Mouse (Mus musculus): Measurements from ENCODE around the gene Fgfr2.

Gene Fgfr2

DNA sequence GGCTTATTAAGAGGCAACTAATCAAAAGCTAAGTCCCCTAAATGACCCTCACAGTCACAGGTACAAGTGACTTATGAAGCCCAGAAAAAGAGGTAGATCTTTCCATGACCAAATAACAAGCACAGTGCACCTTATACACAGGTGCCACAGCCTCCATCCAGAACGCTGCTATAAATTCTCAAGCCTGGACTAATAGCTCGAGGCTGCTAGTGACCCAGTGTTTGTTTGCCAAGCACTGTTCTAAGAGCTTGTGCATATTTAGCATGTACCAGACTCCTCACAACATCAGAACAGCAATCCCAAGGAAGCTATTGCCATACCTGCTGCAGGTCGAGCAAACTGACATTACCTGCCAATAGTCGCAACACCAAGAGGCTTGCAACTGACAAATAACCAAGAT is 2893.1 kb downstream of the Fgfr2 start:
- Histone ChIP-seq H3K4me1 (replicated peaks; ENCODE audit: low read depth, low read length) (peaks cover 26% of the 10 kb centered on the region), H3K9me3 (ENCODE audit: low read length) (peaks cover 7% of the 10 kb centered on the region), H3K4me3 (replicated peaks; ENCODE audit: low read length) (no peak overlapping the region), H3K27me3 (ENCODE audit: insufficient read depth, low read length) (peaks cover 14% of the 10 kb centered on the region; the same call in 1 of the 2 replicates), H3K36me3 (ENCODE audit: insufficient read depth, low read length) (no peaks in the 10 kb centered on the region)
- TF ChIP-seq NANOG (IDR thresholded peaks at IDR 0.05; ENCODE audit: borderline replicate concordance, low read length) (no peak), CTCF (conservative IDR thresholded peaks at IDR 0.05; ENCODE audit: low read length) (no peak), POU5F1 (IDR thresholded peaks at IDR 0.05; ENCODE audit: borderline replicate concordance, low read length) (no peak)

DNA sequence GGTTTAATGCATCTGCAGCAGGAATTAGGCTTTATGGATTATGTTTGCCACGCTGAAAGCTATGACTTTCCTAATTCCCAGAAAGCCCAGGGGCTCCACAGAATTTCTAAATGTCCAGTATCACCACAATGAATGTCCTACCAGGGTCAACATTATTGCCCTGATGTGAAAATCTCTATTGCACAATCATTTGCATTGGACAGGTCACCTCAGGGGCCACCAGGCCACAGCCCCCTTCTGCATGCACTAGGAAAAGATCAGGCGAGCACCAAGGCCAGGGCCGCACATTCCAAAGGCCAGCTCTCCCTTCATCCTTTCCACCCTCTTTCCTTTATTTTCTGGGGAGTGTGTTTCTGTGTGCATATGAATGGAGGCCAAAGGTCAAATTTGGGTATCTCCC is 2897.9 kb downstream of the Fgfr2 start:
- H3K36me3 ChIP-seq (ENCODE audit: insufficient read depth, low read length): no peaks in the 10 kb centered on the region
- peaks cover 28% of the 10 kb centered on the region for H3K4me1 ChIP-seq (replicated peaks; ENCODE audit: low read depth, low read length)
- H3K27me3 ChIP-seq (ENCODE audit: insufficient read depth, low read length): peaks cover 12% of the 10 kb centered on the region; the same call in 1 of the 2 replicates
- no peaks in the 10 kb centered on the region for H3K9me3 ChIP-seq (ENCODE audit: low read length)
- no peak for TF ChIP-seq NANOG (IDR thresholded peaks at IDR 0.05; ENCODE audit: borderline replicate concordance, low read length)
- no peak for TF ChIP-seq CTCF (conservative IDR thresholded peaks at IDR 0.05; ENCODE audit: low read length)
- no peak for TF ChIP-seq POU5F1 (IDR thresholded peaks at IDR 0.05; ENCODE audit: borderline replicate concordance, low read length)
- H3K4me3 ChIP-seq (replicated peaks; ENCODE audit: low read length): no peak overlapping the region

DNA sequence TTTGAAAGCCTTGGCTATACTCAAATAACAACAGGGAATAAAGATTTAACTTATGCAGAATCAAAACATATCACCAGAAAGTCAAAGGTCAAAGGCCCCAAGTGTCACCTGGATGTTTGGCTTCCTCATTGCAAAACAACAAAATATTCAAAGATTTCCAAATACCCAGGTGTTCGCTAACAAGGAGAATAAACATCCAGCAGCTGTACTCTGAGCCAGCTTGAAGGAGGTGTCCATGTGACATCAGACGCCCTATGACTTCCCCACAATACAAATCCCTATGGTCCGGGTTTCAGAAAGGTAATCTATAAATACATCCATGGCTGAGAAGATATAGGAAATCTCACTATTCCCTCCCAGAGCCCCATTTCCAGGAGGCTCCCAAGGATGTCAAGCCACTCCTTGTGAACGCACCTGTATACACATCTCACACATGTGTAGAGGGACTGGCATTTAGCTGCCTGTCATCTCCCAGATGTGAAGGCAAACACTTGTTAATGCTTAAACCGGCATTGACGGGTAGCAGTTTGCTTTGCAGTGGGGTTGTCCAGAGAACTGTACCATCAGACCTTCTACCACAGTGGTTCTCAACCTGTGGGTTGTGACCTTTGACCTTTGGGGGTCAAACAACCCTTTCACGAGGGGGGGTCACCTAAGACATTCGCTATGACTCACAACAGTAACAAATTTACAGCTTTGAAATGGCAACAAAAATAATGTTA is 2900.4 kb downstream of the Fgfr2 start:
- Histone ChIP-seq H3K36me3 (ENCODE audit: insufficient read depth, low read length) (no peaks in the 10 kb centered on the region), H3K27me3 (ENCODE audit: insufficient read depth, low read length) (peaks cover 7% of the 10 kb centered on the region; the same call in 1 of the 2 replicates), H3K4me3 (replicated peaks; ENCODE audit: low read length) (no peak overlapping the region), H3K4me1 (replicated peaks; ENCODE audit: low read depth, low read length) (peaks cover 41% of the 10 kb centered on the region), H3K9me3 (ENCODE audit: low read length) (no peaks in the 10 kb centered on the region)
- TF ChIP-seq POU5F1 (IDR thresholded peaks at IDR 0.05; ENCODE audit: borderline replicate concordance, low read length): no peak
- TF ChIP-seq CTCF (conservative IDR thresholded peaks at IDR 0.05; ENCODE audit: low read length): no peak

DNA sequence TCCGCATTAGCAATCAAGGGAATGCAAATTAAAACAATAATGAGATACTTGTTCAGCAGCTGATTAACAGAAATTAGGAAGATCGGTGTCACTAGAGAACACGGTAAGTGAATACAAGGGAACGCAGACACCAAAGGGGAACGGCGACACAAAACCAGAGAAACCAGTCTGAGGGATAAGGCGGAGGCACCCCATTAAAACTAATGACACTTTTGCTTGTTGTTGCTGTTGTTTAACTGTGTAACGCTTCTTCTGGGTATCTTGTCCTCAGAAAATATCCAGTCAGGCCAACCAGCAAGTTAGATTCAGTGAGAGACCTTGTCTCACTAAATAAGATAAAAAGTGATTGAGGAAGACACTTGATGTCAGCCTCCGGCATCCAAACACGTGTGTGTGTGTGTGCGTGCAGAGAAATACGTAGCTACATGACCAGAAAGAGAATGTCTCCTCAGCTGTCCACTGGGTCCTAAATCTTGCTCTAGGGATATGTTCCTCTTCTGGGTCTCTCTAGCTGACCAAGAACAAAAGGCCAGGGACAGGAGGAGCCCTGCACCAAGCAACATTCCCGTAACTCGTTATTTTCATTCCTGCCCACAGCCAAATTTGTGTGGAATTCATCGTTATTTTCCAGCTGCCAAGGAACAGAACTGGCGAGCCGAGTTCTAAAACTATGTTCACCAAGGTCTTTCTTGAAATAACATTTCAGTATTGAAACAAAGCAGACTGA is 2901.3 kb downstream of the Fgfr2 start:
- Histone ChIP-seq H3K4me1 (replicated peaks; ENCODE audit: low read depth, low read length) (peaks cover 32% of the 10 kb centered on the region), H3K36me3 (ENCODE audit: insufficient read depth, low read length) (no peaks in the 10 kb centered on the region), H3K9me3 (ENCODE audit: low read length) (no peaks in the 10 kb centered on the region), H3K4me3 (replicated peaks; ENCODE audit: low read length) (no peak overlapping the region), H3K27me3 (ENCODE audit: insufficient read depth, low read length) (no peaks in the 10 kb centered on the region)
- TF ChIP-seq NANOG (IDR thresholded peaks at IDR 0.05; ENCODE audit: borderline replicate concordance, low read length) (no peak), POU5F1 (IDR thresholded peaks at IDR 0.05; ENCODE audit: borderline replicate concordance, low read length) (no peak), CTCF (conservative IDR thresholded peaks at IDR 0.05; ENCODE audit: low read length) (no peak)

DNA sequence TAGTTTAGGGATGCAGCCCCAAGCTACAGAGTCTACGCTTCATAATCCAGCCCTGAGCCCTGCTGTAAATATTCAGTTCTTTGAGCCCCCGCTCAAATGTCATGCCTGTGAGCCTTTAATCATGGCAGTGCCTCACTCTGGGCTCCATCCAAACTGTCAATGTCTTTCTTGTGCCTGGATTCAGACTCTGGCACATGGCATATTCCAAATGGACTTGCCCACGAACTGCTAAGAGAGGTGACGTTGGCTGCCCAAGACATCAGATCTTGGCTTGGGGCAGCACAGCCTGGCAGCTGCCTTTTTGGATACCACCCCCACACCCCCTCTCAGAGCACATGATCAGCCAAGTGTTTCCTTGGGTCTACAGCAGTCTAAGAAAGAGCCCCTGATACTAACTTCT is 2902.5 kb downstream of the Fgfr2 start:
- Histone ChIP-seq H3K9me3 (ENCODE audit: low read length) (no peaks in the 10 kb centered on the region), H3K4me3 (replicated peaks; ENCODE audit: low read length) (no peak overlapping the region), H3K4me1 (replicated peaks; ENCODE audit: low read depth, low read length) (peaks cover 32% of the 10 kb centered on the region), H3K27me3 (ENCODE audit: insufficient read depth, low read length) (no peaks in the 10 kb centered on the region), H3K36me3 (ENCODE audit: insufficient read depth, low read length) (no peaks in the 10 kb centered on the region)
- TF ChIP-seq CTCF (conservative IDR thresholded peaks at IDR 0.05; ENCODE audit: low read length) (no peak), NANOG (IDR thresholded peaks at IDR 0.05; ENCODE audit: borderline replicate concordance, low read length) (no peak)

DNA sequence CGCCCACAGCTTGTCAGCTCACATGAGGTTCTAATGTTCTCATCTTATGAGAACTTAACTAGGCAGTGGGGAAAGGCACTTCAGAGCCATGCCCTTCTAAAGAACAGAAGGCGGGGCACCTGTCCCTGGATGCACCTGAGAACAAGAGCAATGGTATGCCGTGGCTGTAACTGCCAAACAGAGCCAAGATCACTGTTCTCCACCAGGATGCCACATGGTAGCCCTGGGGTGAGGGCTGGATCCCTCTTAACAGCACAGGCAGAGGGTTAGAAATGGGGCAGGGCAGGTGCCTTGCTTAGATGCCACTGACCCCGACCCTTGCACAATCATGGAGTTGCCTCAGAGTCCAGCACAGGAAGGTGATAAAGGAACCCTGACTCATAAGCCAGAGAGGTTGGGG is 2903.3 kb downstream of the Fgfr2 start:
- TF ChIP-seq NANOG (IDR thresholded peaks at IDR 0.05; ENCODE audit: borderline replicate concordance, low read length): no peak
- no peak for TF ChIP-seq POU5F1 (IDR thresholded peaks at IDR 0.05; ENCODE audit: borderline replicate concordance, low read length)

DNA sequence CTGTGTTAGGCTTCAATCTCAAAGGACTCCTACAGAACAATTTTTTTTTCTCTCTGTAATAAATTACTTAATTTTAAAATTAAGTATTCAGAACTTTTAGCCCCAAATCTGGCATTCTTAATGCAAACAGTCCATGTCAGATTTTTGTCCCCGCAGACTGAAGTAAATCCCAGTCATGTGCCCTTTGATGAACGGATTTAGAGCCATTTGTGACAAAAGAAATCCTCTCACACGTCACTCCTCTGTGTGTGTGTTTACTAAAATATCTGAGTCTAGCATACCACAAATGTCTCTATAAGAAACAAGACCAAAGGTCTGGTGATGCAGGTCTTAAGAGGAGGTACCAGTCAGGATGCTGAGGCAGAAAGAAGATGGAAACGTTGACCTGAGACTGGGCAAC is 2906.9 kb downstream of the Fgfr2 start:
- H3K9me3 ChIP-seq (ENCODE audit: low read length): no peaks in the 10 kb centered on the region
- no peak for TF ChIP-seq CTCF (conservative IDR thresholded peaks at IDR 0.05; ENCODE audit: low read length)
- no peak for TF ChIP-seq POU5F1 (IDR thresholded peaks at IDR 0.05; ENCODE audit: borderline replicate concordance, low read length)
- no peak for TF ChIP-seq NANOG (IDR thresholded peaks at IDR 0.05; ENCODE audit: borderline replicate concordance, low read length)
- 0 out of 2 replicates have a peak, but pooled peaks cover 5% of the 10 kb centered on the region for H3K36me3 ChIP-seq (ENCODE audit: insufficient read depth, low read length)
- H3K4me3 ChIP-seq (replicated peaks; ENCODE audit: low read length): no peak overlapping the region
- H3K4me1 ChIP-seq (replicated peaks; ENCODE audit: low read depth, low read length): peaks cover 44% of the 10 kb centered on the region
- peaks cover 5% of the 10 kb centered on the region; the same call in 1 of the 2 replicates for H3K27me3 ChIP-seq (ENCODE audit: insufficient read depth, low read length)

More for the DNA sequence above, 2903.3 kb downstream of the Fgfr2 start:
- peaks cover 32% of the 10 kb centered on the region for H3K4me1 ChIP-seq (replicated peaks; ENCODE audit: low read depth, low read length)
- H3K27me3 ChIP-seq (ENCODE audit: insufficient read depth, low read length): no peaks in the 10 kb centered on the region
- no peaks in the 10 kb centered on the region for H3K9me3 ChIP-seq (ENCODE audit: low read length)
- no peaks in the 10 kb centered on the region for H3K36me3 ChIP-seq (ENCODE audit: insufficient read depth, low read length)
- H3K4me3 ChIP-seq (replicated peaks; ENCODE audit: low read length): no peak overlapping the region

DNA sequence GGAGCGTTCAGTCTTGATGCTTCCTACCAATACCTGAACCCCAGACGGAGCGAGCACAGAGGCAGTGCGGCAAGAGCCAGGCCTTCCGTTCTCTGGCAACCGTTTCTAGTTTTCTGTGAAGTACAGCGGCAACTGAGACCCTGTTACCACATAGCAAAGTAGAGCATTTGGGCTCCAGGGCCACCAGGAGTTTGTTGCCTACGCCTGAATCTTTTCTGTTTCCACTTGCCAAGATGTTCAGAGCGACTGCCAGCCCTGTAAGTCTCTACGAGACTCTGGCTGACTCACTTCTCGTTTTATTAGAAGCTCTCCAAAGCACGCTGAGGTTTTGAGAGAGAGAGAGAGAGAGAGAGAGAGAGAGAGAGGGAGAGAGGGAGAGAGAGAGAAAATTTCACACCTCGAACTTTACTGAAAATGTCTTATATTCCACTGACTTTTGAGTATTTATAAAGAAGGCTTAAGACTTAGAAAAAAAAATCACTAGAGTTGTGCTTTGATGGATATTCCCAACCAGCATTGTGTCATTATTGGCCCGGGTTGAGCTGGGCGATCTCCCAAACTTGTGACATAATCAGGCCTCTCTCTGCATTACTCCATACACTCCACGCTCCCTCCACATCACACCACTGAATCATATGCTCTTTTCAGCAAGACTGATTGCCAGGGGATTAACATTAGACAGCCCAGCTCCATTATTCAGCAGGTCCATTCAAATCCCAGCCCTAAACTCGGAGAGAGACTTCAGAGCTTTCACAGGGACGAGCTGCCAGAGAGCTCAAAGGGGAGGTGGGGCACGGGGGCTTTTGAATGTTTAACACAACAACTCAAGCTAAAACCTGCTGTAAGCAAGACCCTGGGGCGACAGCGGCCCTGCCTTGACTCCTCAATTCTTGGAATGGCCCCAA is 2907.6 kb downstream of the Fgfr2 start:
- Histone ChIP-seq H3K9me3 (ENCODE audit: low read length) (no peaks in the 10 kb centered on the region), H3K36me3 (ENCODE audit: insufficient read depth, low read length) (0 out of 2 replicates have a peak, but pooled peaks cover 5% of the 10 kb centered on the region), H3K4me3 (replicated peaks; ENCODE audit: low read length) (no peak overlapping the region), H3K4me1 (replicated peaks; ENCODE audit: low read depth, low read length) (peaks cover 44% of the 10 kb centered on the region), H3K27me3 (ENCODE audit: insufficient read depth, low read length) (peaks cover 5% of the 10 kb centered on the region; the same call in 1 of the 2 replicates)
- TF ChIP-seq POU5F1 (IDR thresholded peaks at IDR 0.05; ENCODE audit: borderline replicate concordance, low read length) (no peak), NANOG (IDR thresholded peaks at IDR 0.05; ENCODE audit: borderline replicate concordance, low read length) (no peak), CTCF (conservative IDR thresholded peaks at IDR 0.05; ENCODE audit: low read length) (no peak)

All from E14TG2a.4 (cell line).